Mouse (Mus musculus) 3134 (cell line): ENCODE measurements around the gene Mlph.
A peak's percentile ranks its signal among the peaks of the same experiment; 100 is the strongest.

Experiments
- DNase-seq: peaks from one replicate; pipeline ENCODE4 v3.0.0-alpha.2; 2011; ENCODE audit warnings: low spot score; ENCODE audit not compliant: insufficient read length; ENCODE audit errors: extremely low read depth

The Mlph gene

GRCm38 (mm10) chr1:90906357-90906756 is 8.5 kb upstream of the Mlph start:
- DNase-seq = peak; percentile 24

GRCm38 (mm10) chr1:90909161-90909560 is 5.7 kb upstream of the Mlph start:
- no peak for DNase-seq

GRCm38 (mm10) chr1:90909631-90910152 is 5.2 kb upstream of the Mlph start:
- peak; percentile 88 for DNase-seq

- no peak for DNase-seq
Observed at GRCm38 (mm10) chr1:90913231-90913630, 1.7 kb upstream of the Mlph start.

- DNase-seq = no peak
Observed at GRCm38 (mm10) chr1:90917509-90917908, 2.6 kb downstream of the Mlph start.

- DNase-seq = no peak
Observed at GRCm38 (mm10) chr1:90921687-90922086, 6.8 kb downstream of the Mlph start.

GRCm38 (mm10) chr1:90926030-90926429 is 11.1 kb downstream of the Mlph start:
- no peak for DNase-seq

- DNase-seq = no peak
Observed at GRCm38 (mm10) chr1:90927308-90927707, 12.4 kb downstream of the Mlph start.

GRCm38 (mm10) chr1:90927929-90928574 is 13.2 kb downstream of the Mlph start:
- peak; percentile 29 for DNase-seq

- DNase-seq = peak; percentile 75
Observed at GRCm38 (mm10) chr1:90928575-90928934, 13.7 kb downstream of the Mlph start.

- no peak for DNase-seq
Observed at GRCm38 (mm10) chr1:90933001-90933400, 18.1 kb downstream of the Mlph start.

- DNase-seq = no peak
Observed at GRCm38 (mm10) chr1:90936990-90937389, 22.1 kb downstream of the Mlph start.

GRCm38 (mm10) chr1:90939980-90940379 is 25.1 kb downstream of the Mlph start:
- DNase-seq = no peak

- DNase-seq = no peak
Observed at GRCm38 (mm10) chr1:90945171-90945570, 30.3 kb downstream of the Mlph start.

- DNase-seq = no peak
Observed at GRCm38 (mm10) chr1:90947252-90947651, 32.4 kb downstream of the Mlph start.

GRCm38 (mm10) chr1:90949309-90949708 is 34.4 kb downstream of the Mlph start:
- no peak for DNase-seq

GRCm38 (mm10) chr1:90951670-90952069 is 36.8 kb downstream of the Mlph start:
- no peak for DNase-seq

GRCm38 (mm10) chr1:90952808-90953207 is 37.9 kb downstream of the Mlph start, which contains the start of gene Prlh:
TSS of gene Prlh (plus strand) at chr1:90953108.
- no peak for DNase-seq

GRCm38 (mm10) chr1:90953688-90954087 is 38.8 kb downstream of the Mlph start:
- no peak for DNase-seq

GRCm38 (mm10) chr1:90956245-90957096 is 41.6 kb downstream of the Mlph start:
- DNase-seq = no peak

- DNase-seq = no peak
Observed at GRCm38 (mm10) chr1:90962526-90962925, 47.6 kb downstream of the Mlph start.

- DNase-seq = no peak
Observed at GRCm38 (mm10) chr1:90962994-90963393, 48.1 kb downstream of the Mlph start.
